Mouse (Mus musculus): ENCODE data around the gene BC034090.

GRCm38 (mm10) chr1:155216844-155217243 lies 27.4 kb downstream of the BC034090 start:
- no peak for TF ChIP-seq GATA1 (IDR thresholded peaks at IDR 0.05; ENCODE audit: borderline replicate concordance, low read length)
- no peak for TF ChIP-seq FLI1 (IDR thresholded peaks at IDR 0.05; ENCODE audit: low read length)

Data from megakaryocyte, embryonic 14.5 days (primary cell).